Mouse (Mus musculus): ENCODE results near the gene Peli2.

Peli2 gene

DNA sequence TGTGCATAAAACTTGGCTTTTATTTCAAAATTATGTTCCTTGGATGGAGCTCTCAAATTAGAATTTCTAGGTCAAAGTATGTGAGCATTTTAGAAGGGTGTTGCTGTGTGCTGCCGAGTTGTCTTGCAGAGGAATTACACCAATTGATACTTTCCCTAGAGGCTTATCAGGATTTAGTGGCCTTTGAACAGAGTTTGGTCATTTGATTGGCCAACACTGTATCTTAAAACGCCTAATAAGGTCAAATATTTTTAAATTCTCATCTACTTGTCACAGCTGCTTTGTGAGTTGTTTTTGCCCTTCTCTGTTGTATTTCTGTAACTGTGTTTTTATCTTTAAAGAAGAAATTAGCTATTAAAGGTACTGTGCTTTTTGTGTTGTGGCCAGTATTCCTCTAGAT is 32.4 kb downstream of the Peli2 start:
- no peak for DNase-seq (ENCODE audit: low spot score)

DNA sequence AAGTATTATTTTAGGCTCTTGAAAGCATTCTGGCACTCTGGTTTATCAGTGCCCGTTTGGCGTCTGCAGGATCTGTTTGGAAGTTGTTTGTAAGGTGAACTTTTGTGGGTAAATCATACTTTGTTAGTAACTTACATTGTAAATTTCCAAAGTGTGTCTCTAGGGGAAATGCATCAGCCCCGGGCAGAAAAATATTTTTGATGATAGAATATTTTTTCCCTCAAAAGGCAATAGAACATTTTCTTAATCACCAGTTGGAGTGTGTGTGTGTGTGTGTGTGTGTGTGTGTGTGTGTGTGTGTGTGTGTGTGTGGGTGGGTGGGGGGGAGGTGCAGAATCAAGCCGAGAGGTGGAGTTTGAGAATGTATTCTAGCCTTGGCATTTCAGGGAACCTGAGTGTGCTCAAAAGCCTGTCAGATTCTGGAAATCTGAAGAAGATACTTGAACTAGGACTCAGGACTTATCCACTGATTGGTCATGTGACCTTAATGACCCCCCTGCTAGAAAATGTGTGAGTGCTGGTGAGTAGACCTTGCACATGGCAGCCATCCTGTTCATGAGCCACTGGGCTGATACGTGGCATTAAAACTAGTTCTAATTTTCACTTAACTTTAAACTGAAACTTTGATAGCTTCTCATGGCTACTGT is 33.4 kb downstream of the Peli2 start:
- no peak for DNase-seq (ENCODE audit: low spot score)

GRCm38 (mm10) chr14:48154641-48155040 is 34.0 kb downstream of the Peli2 start:
- no peak for DNase-seq (ENCODE audit: low spot score)

- DNase-seq (ENCODE audit: low spot score), result no peak
Measured at GRCm38 (mm10) chr14:48155153-48155552, 34.5 kb downstream of the Peli2 start.

DNA sequence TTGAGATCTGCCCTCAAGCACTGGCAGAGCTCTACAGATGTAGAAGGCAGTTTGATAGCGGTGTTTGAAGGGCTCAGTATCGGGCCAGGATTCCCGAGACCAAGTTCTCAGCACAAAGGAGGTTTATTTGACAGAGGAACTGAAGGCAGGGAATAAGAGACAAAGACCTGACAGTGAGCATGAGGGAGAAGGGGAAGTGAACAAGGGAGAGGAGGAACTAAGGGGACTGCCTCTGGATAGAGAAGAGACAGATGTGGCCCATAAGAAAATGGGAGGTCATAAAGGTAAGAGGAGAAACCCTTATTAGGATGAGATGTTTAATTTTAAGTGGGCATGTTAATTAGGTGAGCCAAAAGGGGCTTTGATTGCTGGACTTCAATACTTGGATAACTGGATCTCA is 36.5 kb downstream of the Peli2 start:
- DNase-seq (ENCODE audit: low spot score), result no peak

DNA sequence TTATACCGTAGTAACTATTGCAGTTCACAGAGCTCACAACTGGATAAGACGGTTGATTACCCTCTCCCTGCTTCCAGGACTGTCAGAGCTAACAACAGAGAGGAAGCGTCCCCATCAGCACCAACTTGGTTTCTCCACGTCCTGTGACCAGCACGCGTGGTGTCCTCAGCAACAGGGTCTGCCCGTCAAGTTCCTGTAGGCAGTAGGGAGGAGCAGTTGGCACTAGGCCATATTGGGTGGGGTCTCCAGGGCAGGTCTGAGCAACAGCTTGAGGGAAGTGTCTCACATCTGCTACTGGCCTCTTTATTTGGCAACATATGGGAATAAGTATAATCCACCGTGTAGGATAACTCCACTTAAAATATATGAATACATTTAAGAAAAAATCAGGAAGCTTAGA is 37.2 kb downstream of the Peli2 start:
- no peak for DNase-seq (ENCODE audit: low spot score)

GRCm38 (mm10) chr14:48159401-48159800 is 38.8 kb downstream of the Peli2 start:
- no peak for DNase-seq (ENCODE audit: low spot score)

GRCm38 (mm10) chr14:48162446-48162845 is 41.8 kb downstream of the Peli2 start:
- no peak for DNase-seq (ENCODE audit: low spot score)

GRCm38 (mm10) chr14:48164917-48165316 is 44.3 kb downstream of the Peli2 start:
- DNase-seq (ENCODE audit: low spot score), result no peak

DNA sequence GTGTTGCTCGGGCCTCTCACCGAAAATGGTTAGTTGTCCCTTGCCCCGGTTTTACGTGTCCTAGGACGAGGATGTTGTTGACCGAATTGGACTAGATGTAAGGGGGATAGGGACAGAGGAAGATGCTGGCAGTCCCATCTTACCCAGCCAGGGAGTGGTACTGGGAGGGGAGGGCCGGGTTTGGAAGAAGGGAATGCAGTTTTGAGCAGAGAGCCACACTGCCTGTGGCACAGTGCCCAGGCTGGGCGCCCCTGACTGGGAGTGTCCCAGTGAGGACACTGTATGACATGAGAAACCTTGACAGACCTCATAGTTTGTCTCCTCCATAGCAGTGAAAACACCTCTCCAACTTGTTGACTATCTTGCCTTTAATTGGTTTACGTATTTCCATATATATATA is 45.8 kb downstream of the Peli2 start:
- DNase-seq (ENCODE audit: low spot score), result no peak

DNA sequence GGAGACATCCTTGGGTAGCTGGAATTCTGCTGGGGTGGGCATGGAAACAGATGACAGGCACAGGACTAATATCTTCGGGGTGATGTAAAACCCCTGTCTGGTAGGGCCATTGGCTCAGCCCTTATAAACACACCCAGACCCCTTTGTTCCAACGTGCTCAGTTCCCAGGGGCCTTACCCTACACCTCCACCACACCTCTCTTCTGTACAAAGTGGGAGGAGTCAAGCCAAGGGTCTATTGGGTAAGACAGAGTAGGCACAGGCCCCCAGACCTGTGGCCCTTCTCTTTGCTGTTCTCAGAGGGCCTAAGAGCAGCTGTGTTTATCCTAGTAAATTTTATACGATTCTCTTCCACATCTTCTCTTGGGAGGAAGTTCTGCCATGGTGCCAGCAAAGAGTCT is 46.4 kb downstream of the Peli2 start:
- no peak for DNase-seq (ENCODE audit: low spot score)

GRCm38 (mm10) chr14:48168116-48168515 is 47.5 kb downstream of the Peli2 start:
- no peak for DNase-seq (ENCODE audit: low spot score)

GRCm38 (mm10) chr14:48169970-48170369 is 49.3 kb downstream of the Peli2 start:
- DNase-seq (ENCODE audit: low spot score), result no peak

DNA sequence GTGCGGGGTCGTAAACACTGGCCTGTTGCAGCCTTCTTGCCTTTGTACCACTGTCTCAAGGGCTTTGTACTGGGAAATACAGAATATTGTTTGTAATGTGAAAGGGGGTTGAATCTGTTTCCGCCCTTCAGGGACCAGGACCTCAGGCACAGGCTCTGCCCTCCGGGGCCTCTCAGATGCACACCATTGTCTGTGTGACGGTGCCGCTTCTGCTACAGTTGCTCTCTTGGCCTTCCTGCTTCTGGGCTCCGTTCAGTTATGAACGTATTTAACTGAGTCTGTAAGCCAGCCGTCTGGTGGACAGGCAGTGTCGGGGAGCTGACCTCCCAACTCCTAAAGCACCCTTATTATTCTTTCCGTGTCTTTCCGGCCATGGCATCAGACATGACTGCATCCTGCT is 50.6 kb downstream of the Peli2 start:
- no peak for DNase-seq (ENCODE audit: low spot score)

DNA sequence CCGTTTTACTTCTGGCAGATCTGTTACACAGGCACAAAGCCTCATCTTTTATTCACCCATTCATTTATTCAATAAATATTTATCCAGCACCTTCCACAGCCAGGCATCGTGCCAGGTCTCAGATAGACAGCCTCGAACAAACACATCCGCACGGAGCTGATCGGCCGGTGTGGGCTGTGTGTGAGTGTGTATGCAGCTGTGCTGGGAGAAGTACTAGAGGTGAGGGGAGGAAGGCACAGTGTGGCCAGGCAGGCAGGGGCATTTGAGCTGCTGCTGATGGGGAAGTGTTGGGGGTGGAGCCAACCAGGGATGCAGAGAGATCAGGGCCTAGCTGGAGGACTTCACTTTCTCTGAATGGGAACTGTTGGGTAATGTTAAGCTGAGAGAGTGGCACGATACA is 51.4 kb downstream of the Peli2 start:
- DNase-seq (ENCODE audit: low spot score), result no peak

DNA sequence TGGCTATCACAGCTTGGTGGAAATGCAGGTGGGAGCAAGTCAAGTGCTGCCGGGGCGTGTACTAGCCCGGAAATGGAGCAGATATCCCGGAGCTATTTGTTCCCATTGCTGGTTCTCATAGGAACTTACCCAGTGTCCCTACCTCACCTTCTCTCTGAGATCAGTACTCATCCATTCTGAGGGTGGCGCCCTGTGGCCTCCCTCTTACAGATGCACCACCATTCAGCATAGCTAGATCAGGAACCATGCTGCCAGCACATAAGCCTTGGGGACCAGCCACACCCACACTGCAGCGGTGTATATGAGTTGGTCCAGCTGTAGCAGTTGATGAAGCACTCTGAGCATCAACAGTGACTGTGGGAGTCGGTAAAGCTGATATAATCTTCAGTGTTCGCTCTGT is 52.3 kb downstream of the Peli2 start:
- no peak for DNase-seq (ENCODE audit: low spot score)

DNA sequence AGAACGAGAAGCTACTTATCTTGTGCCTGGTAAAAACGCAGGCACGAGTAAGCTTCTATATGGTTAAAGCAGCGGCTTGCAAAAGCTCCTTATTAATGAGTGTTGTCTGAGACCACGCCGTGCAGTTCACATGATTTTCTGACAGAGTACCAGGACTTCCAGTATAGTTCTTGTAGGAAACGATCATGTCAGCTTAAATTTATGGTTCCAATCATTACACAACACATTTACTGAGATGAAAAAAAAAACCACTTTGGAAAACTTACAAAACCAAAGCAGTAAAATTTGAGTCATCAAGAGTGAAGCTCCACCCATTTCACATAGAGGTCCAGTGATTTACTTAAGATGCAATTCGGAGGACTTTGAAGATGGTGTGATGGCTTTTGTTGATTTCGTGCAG is 53.2 kb downstream of the Peli2 start:
- no peak for DNase-seq (ENCODE audit: low spot score)

DNA sequence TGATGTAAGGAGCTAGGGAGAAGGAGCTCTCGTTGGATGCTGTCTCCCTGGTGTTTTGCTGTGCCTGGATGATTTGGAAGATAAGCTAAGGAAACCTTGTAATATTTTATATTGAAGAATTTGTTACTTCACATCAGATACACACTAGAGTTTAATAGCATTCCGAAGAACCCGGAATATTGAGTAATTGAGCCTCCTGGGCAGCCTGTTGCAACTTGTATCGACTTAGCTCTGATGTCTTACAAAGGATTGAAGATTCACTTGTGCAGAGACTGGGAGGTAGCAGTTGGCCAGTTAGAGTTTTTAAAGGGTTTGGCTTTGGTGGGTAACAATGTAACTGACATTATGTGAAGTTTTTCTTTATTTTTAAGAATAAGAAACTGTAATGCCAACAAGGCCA is 53.7 kb downstream of the Peli2 start:
- DNase-seq (ENCODE audit: low spot score), result no peak

DNA sequence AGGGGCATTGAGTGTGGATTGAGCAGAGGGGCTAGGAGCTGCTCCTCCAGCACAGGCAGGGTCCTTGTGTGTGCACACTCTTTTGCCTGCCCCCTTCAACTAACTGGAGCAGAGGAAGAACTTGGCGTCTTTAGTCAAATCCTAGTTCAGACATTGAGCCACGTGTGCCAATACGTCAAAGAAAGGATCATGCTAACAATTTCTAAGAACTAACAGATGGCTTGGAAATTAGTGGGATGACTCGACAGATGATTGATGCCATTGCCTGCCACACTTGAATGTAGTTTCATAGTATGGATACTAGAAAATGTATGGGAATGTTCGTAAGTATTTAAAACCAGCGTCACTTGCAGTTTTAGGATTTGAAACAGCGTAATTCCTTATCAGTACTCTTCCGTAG is 54.5 kb downstream of the Peli2 start:
- DNase-seq (ENCODE audit: low spot score), result no peak

- DNase-seq (ENCODE audit: low spot score), result no peak
Measured at GRCm38 (mm10) chr14:48178304-48178995, 57.8 kb downstream of the Peli2 start.

- DNase-seq (ENCODE audit: low spot score), result no peak
Measured at GRCm38 (mm10) chr14:48179021-48179420, 58.4 kb downstream of the Peli2 start.

- no peak for DNase-seq (ENCODE audit: low spot score)
Measured at GRCm38 (mm10) chr14:48186302-48186701, 65.7 kb downstream of the Peli2 start.

DNA sequence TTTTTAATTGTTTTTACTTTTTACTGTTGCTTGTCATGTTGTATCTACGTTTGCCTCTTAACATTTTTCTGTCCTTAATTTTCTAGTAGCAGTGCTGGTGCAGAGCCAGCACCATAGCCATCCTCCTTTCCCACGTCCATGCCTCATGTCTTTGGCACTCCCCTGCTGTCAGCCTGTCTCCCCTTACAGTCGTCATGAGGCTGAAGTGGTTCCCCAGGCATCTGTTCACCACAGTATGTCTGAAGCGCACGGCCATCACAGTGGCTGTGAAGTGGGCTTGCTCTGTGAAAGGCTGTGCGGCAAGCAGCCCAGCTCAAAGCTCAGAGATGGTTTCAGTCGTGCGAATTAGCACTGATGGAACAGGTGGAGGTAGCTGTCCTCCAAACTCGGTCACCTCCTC is 66.5 kb downstream of the Peli2 start:
- DNase-seq (ENCODE audit: low spot score), result no peak

DNA sequence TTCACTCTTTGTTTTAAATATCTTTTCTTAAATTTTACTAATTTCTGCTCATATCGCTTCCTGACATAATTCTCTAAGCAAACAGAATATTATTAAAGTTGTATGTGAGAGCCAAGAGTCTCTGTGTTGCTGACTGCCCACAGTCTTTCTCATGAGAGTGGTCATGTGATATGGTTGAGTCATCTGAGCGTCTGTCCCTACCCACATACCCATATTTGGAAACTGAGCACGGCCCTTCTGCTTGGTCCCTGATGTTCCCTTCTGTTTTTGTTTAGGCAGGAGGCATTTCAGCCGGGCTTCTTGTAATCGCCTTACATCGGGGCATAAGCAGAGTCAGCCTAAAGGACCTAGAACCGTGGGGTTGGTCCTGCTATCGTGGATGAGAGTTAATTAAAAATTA is 68.7 kb downstream of the Peli2 start:
- DNase-seq (ENCODE audit: low spot score), result no peak
